Mouse (Mus musculus): Measurements from ENCODE around the gene Ap1m2. TPM values are rescaled to one million over a fixed set of nuclear protein-coding genes. Genes with fewer than 3 reads are reported as not detected.
"Not testable (repeated sequence)": the region's sequence is repeated elsewhere in the genome, so short reads cannot be mapped to it uniquely, and the experiment has no call there.

Gene Ap1m2
- polyA plus RNA-seq, 1 experiment from 2014 or later: 0.91 TPM

GRCm38 (mm10) chr9:21275013-21275710, 37.0 kb downstream of the Ap1m2 start:
- H3K36me3 ChIP-seq (ENCODE audit: control insufficient read depth, insufficient read depth, low read length): peaks cover 94% of the 10 kb centered on the region
- ATAC-seq (no peak), DNase-seq (ENCODE audit: low spot score) (no peak)
- no peaks in the 10 kb centered on the region for H3K4me1 ChIP-seq (ENCODE audit: control insufficient read depth, insufficient read depth, low read length)
- WGBS: 88% methylated on average over 7 of the region's 7 CpGs
- H3K4me3 ChIP-seq (ENCODE audit: low read depth, low read length): no peak overlapping the region
- no peak overlapping the region for H3K4me2 ChIP-seq (ENCODE audit: low read length)
- H3K9me3 ChIP-seq (replicated peaks; ENCODE audit: control insufficient read depth, low read length): no peaks in the 10 kb centered on the region
- H3K27ac ChIP-seq (ENCODE audit: low read depth, low read length): no peak overlapping the region
- no peak overlapping the region for H3K9ac ChIP-seq (ENCODE audit: low read length)
- no peaks in the 10 kb centered on the region for H3K27me3 ChIP-seq (replicated peaks; ENCODE audit: control insufficient read depth, insufficient read depth, low read length)

DNA sequence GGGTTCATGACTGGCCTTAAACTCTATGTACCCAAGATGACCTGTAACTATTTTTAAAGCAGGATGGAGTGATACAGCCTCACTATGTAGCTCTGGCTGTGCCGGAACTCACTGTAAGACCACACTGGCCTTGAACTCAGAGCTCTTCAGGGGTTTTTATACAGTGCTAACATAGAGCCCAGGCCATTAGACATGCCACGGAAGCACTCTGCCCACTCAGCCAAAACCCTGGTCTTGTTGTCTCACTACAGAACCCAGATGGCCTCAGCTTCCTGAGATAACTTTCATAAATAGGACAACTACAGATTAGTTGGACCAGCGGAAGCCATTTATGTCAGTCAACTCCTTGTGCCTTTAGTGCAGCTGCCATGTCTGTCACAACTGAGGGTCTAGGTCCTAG, 37.8 kb downstream of the Ap1m2 start:
- DNase-seq (ENCODE audit: low spot score) (no peak), ATAC-seq (no peak)
- H3K4me2 ChIP-seq (ENCODE audit: low read length): no peak overlapping the region
- H3K9me3 ChIP-seq (replicated peaks; ENCODE audit: control insufficient read depth, low read length): no peaks in the 10 kb centered on the region
- peaks cover 92% of the 10 kb centered on the region for H3K36me3 ChIP-seq (ENCODE audit: control insufficient read depth, insufficient read depth, low read length)
- H3K27ac ChIP-seq (ENCODE audit: low read depth, low read length): no peak overlapping the region
- 90% methylated on average over 3 of the region's 3 CpGs for WGBS
- H3K27me3 ChIP-seq (replicated peaks; ENCODE audit: control insufficient read depth, insufficient read depth, low read length): no peaks in the 10 kb centered on the region
- H3K4me3 ChIP-seq (ENCODE audit: low read depth, low read length): no peak overlapping the region
- H3K4me1 ChIP-seq (ENCODE audit: control insufficient read depth, insufficient read depth, low read length): no peaks in the 10 kb centered on the region
- no peak overlapping the region for H3K9ac ChIP-seq (ENCODE audit: low read length)

DNA sequence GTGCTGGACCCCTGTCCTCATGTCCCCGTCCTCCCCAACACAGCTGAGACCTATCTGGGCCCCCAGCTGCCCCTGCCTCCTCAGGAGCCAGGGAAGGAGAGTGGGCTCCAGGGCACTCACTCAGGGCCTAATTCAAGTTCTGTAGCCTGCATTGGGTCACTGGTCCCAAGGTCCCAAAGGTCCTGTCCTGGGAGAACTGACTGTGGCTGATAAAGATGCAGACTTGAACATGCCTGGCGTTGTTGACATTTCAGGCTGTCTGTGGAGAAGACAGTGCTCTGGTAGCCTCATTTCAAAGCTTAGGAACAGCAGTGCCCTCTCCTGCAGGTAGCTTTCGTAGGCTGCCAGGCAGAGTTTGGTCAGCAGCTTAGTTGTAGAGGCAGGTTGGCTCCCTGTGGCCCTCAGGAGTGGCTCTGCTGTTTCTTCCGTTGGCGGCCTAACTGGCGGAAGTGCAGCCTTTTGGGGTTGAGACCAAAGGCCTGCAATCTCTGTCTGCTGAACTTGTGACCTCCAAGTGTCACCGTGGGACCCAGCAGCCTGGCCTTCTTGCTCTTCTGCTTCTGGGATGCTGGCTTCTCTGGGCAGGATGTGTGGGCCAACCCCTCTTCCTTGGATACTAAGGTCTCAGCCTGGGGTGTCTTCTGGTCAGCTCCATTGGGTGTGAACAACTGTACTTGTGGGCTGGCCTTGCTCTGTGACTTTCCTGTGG, 38.5 kb downstream of the Ap1m2 start:
- H3K36me3 ChIP-seq (ENCODE audit: control insufficient read depth, insufficient read depth, low read length): peaks cover 92% of the 10 kb centered on the region
- DNase-seq (ENCODE audit: low spot score) (no peak), ATAC-seq (no peak)
- no peaks in the 10 kb centered on the region for H3K9me3 ChIP-seq (replicated peaks; ENCODE audit: control insufficient read depth, low read length)
- H3K4me3 ChIP-seq (ENCODE audit: low read depth, low read length): no peak overlapping the region
- no peak overlapping the region for H3K27ac ChIP-seq (ENCODE audit: low read depth, low read length)
- no peak overlapping the region for H3K9ac ChIP-seq (ENCODE audit: low read length)
- H3K4me1 ChIP-seq (ENCODE audit: control insufficient read depth, insufficient read depth, low read length): no peaks in the 10 kb centered on the region
- no peaks in the 10 kb centered on the region for H3K27me3 ChIP-seq (replicated peaks; ENCODE audit: control insufficient read depth, insufficient read depth, low read length)
- WGBS: 83% methylated on average over 7 of the region's 7 CpGs
- H3K4me2 ChIP-seq (ENCODE audit: low read length): no peak overlapping the region

DNA sequence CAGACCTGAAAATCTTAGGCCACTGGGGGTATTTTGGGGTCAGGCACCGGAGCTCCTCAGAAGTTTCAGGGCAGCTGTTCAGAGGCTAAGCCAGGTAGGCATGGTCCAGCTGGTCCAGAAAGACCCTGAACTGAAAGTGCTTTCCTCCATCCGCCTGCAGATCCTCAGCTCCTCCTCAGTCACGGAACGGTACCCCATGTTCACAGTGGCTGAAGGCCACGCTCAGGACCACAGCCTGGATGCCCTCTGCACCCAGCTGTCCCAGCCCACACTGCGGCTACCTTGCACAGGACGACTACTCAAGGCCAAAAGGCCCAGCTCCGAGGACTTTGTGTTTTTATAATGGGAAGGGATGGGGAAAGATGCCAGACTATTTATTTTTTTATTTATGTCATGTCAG, 39.0 kb downstream of the Ap1m2 start:
- DNase-seq (ENCODE audit: low spot score) (no peak), ATAC-seq (no peak)
- Histone ChIP-seq H3K4me2 (ENCODE audit: low read length) (no peak overlapping the region), H3K9ac (ENCODE audit: low read length) (no peak overlapping the region), H3K4me3 (ENCODE audit: low read depth, low read length) (no peak overlapping the region), H3K9me3 (replicated peaks; ENCODE audit: control insufficient read depth, low read length) (no peaks in the 10 kb centered on the region), H3K27ac (ENCODE audit: low read depth, low read length) (no peak overlapping the region), H3K27me3 (replicated peaks; ENCODE audit: control insufficient read depth, insufficient read depth, low read length) (no peaks in the 10 kb centered on the region), H3K36me3 (ENCODE audit: control insufficient read depth, insufficient read depth, low read length) (peaks cover 93% of the 10 kb centered on the region), H3K4me1 (ENCODE audit: control insufficient read depth, insufficient read depth, low read length) (no peaks in the 10 kb centered on the region)
- 92% methylated on average over 8 of the region's 8 CpGs for WGBS

GRCm38 (mm10) chr9:21272391-21272790, 39.7 kb downstream of the Ap1m2 start:
- ATAC-seq (no peak), DNase-seq (ENCODE audit: low spot score) (no peak)
- 92% methylated on average over 9 of the region's 9 CpGs for WGBS
- no peak overlapping the region for H3K9ac ChIP-seq (ENCODE audit: low read length)
- no peak overlapping the region for H3K4me2 ChIP-seq (ENCODE audit: low read length)
- peaks cover 91% of the 10 kb centered on the region for H3K36me3 ChIP-seq (ENCODE audit: control insufficient read depth, insufficient read depth, low read length)
- no peaks in the 10 kb centered on the region for H3K4me1 ChIP-seq (ENCODE audit: control insufficient read depth, insufficient read depth, low read length)
- H3K27me3 ChIP-seq (replicated peaks; ENCODE audit: control insufficient read depth, insufficient read depth, low read length): no peaks in the 10 kb centered on the region
- no peaks in the 10 kb centered on the region for H3K9me3 ChIP-seq (replicated peaks; ENCODE audit: control insufficient read depth, low read length)
- no peak overlapping the region for H3K4me3 ChIP-seq (ENCODE audit: low read depth, low read length)
- no peak overlapping the region for H3K27ac ChIP-seq (ENCODE audit: low read depth, low read length)

DNA sequence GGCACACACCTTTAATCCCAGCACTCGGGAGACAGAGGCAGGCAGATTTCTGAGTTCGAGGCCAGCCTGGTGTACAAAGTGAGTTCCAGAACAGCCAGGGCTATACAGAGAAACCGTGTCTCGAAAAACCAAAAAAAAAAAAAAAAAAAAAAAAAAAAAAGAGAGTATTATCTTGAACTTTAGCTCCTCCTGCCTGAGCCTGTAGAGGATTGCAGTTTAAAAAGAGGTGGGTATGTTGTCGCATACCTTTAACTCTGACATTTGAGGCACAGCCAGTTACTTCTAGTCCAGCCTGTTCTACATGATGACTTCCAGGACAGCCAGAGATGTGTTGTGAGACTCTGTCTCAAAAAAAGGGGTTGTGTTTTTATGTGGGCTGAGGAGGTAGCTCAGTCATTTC, 42.5 kb downstream of the Ap1m2 start:
- not testable (repeated sequence) for H3K27me3 ChIP-seq (replicated peaks; ENCODE audit: control insufficient read depth, insufficient read depth, low read length); H3K9me3 ChIP-seq (replicated peaks; ENCODE audit: control insufficient read depth, low read length); H3K4me1 ChIP-seq (ENCODE audit: control insufficient read depth, insufficient read depth, low read length); H3K9ac ChIP-seq (ENCODE audit: low read length); ATAC-seq; H3K4me2 ChIP-seq (ENCODE audit: low read length); DNase-seq (ENCODE audit: low spot score); H3K27ac ChIP-seq (ENCODE audit: low read depth, low read length); H3K4me3 ChIP-seq (ENCODE audit: low read depth, low read length)
- 80% methylated on average over 5 of the region's 5 CpGs for WGBS
- peaks cover 76% of the 10 kb centered on the region for H3K36me3 ChIP-seq (ENCODE audit: control insufficient read depth, insufficient read depth, low read length)

- Histone ChIP-seq H3K4me3 (ENCODE audit: low read depth, low read length) (no peak overlapping the region), H3K9me3 (replicated peaks; ENCODE audit: control insufficient read depth, low read length) (no peaks in the 10 kb centered on the region), H3K9ac (ENCODE audit: low read length) (no peak overlapping the region), H3K36me3 (ENCODE audit: control insufficient read depth, insufficient read depth, low read length) (peaks cover 63% of the 10 kb centered on the region), H3K4me1 (ENCODE audit: control insufficient read depth, insufficient read depth, low read length) (peaks cover 8% of the 10 kb centered on the region), H3K27ac (ENCODE audit: low read depth, low read length) (no peak overlapping the region), H3K27me3 (replicated peaks; ENCODE audit: control insufficient read depth, insufficient read depth, low read length) (no peaks in the 10 kb centered on the region), H3K4me2 (ENCODE audit: low read length) (no peak overlapping the region)
- WGBS: 92% methylated on average over 16 of the region's 16 CpGs
- DNase-seq (ENCODE audit: low spot score): no peak
- no peak for ATAC-seq
These were observed 43.8 kb downstream of the Ap1m2 start for GRCm38 (mm10) chr9:21268305-21268704.

DNA sequence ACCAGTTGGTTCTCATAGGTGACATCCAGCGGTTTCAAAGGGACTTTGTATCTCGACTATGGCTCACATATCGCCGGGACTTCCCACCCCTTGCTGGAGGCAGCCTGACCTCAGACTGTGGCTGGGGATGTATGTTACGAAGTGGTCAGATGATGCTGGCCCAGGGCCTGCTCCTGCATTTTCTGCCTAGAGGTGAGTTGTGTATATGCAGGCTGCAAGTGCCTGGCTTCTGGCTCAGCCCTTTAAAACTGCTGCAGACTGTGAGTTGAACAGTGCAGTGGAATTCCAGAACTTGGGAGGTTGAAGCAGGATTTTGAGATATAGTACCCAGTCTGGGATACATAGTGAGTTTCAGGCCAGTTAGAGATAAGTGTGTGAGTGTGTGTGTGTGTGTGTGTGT, 45.2 kb downstream of the Ap1m2 start:
- ATAC-seq: no peak
- Histone ChIP-seq H3K36me3 (ENCODE audit: control insufficient read depth, insufficient read depth, low read length) (peaks cover 49% of the 10 kb centered on the region), H3K4me3 (ENCODE audit: low read depth, low read length) (no peak overlapping the region), H3K27ac (ENCODE audit: low read depth, low read length) (no peak overlapping the region), H3K9ac (ENCODE audit: low read length) (no peak overlapping the region), H3K4me1 (ENCODE audit: control insufficient read depth, insufficient read depth, low read length) (peaks cover 8% of the 10 kb centered on the region), H3K9me3 (replicated peaks; ENCODE audit: control insufficient read depth, low read length) (no peaks in the 10 kb centered on the region), H3K4me2 (ENCODE audit: low read length) (no peak overlapping the region), H3K27me3 (replicated peaks; ENCODE audit: control insufficient read depth, insufficient read depth, low read length) (no peaks in the 10 kb centered on the region)
- 97% methylated on average over 5 of the region's 5 CpGs for WGBS
- DNase-seq (ENCODE audit: low spot score): no peak

- Histone ChIP-seq H3K9ac (ENCODE audit: low read length) (peak overlapping the region; percentile 87), H3K4me3 (ENCODE audit: low read depth, low read length) (peak overlapping the region; percentile 88), H3K27ac (ENCODE audit: low read depth, low read length) (peak overlapping the region; percentile 61; the same call in 1 of the 2 replicates), H3K36me3 (ENCODE audit: control insufficient read depth, insufficient read depth, low read length) (peaks cover 36% of the 10 kb centered on the region), H3K4me2 (ENCODE audit: low read length) (peak overlapping the region; percentile 89), H3K4me1 (ENCODE audit: control insufficient read depth, insufficient read depth, low read length) (peaks cover 8% of the 10 kb centered on the region), H3K9me3 (replicated peaks; ENCODE audit: control insufficient read depth, low read length) (no peaks in the 10 kb centered on the region), H3K27me3 (replicated peaks; ENCODE audit: control insufficient read depth, insufficient read depth, low read length) (0 out of 2 replicates have a peak, but pooled peaks cover under 1% of the 10 kb centered on the region)
- DNase-seq (ENCODE audit: low spot score): no peak
- 8% methylated on average over 11 of the region's 11 CpGs for WGBS
- ATAC-seq: peak; percentile 4; the same call in 1 of the 2 replicates
These were observed 46.5 kb downstream of the Ap1m2 start for GRCm38 (mm10) chr9:21265611-21266010.

Measured in forebrain, embryonic 14.5 days (tissue).